Mouse (Mus musculus): ENCODE data around the gene Tyro3. TPM values are rescaled to one million over a fixed set of nuclear protein-coding genes. Genes with fewer than 3 reads are reported as not detected.

The Tyro3 gene
- polyA plus RNA-seq, 1 experiment from 2014 or later: 20.0 TPM

- Histone ChIP-seq H3K36me3 (ENCODE audit: control insufficient read depth, insufficient read depth, low read length) (no peaks in the 10 kb centered on the region), H3K9me3 (ENCODE audit: control insufficient read depth, low read length) (no peaks in the 10 kb centered on the region), H3K9ac (replicated peaks; ENCODE audit: low read length) (no peak overlapping the region), H3K27me3 (ENCODE audit: control insufficient read depth, insufficient read depth, low read length) (no peaks in the 10 kb centered on the region), H3K4me3 (replicated peaks; ENCODE audit: low read depth, low read length) (no peak overlapping the region), H3K27ac (replicated peaks; ENCODE audit: low read depth, low read length) (no peak overlapping the region), H3K4me2 (ENCODE audit: low read length) (no peak overlapping the region), H3K4me1 (ENCODE audit: control insufficient read depth, insufficient read depth, low read length) (no peaks in the 10 kb centered on the region)
- 83% methylated on average over 11 of the region's 11 CpGs for WGBS
- DNase-seq (no peak), ATAC-seq (ENCODE audit: low FRiP score, low TSS enrichment) (no peak)
These were observed 41.0 kb downstream of the Tyro3 start for GRCm38 (mm10) chr2:119838363-119839156.

- no peak overlapping the region for H3K4me2 ChIP-seq (ENCODE audit: low read length)
- no peaks in the 10 kb centered on the region for H3K4me1 ChIP-seq (ENCODE audit: control insufficient read depth, insufficient read depth, low read length)
- no peaks in the 10 kb centered on the region for H3K9me3 ChIP-seq (ENCODE audit: control insufficient read depth, low read length)
- no peak overlapping the region for H3K9ac ChIP-seq (replicated peaks; ENCODE audit: low read length)
- DNase-seq: no peak
- no peak overlapping the region for H3K27ac ChIP-seq (replicated peaks; ENCODE audit: low read depth, low read length)
- ATAC-seq (ENCODE audit: low FRiP score, low TSS enrichment): no peak
- no peak overlapping the region for H3K4me3 ChIP-seq (replicated peaks; ENCODE audit: low read depth, low read length)
- H3K36me3 ChIP-seq (ENCODE audit: control insufficient read depth, insufficient read depth, low read length): no peaks in the 10 kb centered on the region
- no peaks in the 10 kb centered on the region for H3K27me3 ChIP-seq (ENCODE audit: control insufficient read depth, insufficient read depth, low read length)
These were observed 42.5 kb downstream of the Tyro3 start for GRCm38 (mm10) chr2:119840008-119840407.

DNA sequence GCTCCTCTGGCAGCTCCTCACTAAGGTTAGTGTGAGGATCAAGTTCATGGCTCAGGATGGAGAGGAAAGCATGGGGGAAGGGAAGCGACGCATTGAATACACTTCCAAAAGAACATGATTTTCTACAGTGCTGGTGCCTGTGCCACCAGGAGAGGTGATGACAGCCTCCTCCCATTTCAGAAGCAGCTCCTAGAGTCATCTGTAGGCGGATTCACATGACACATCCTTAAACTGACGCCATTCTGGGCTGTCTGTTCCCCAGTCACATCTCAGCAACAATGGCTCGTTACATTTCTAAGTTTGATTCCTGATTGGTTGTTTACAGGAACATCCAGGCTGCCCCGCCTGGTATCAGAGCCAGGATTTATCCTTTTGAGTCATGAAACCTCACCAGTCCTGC is 44.5 kb downstream of the Tyro3 start:
- Histone ChIP-seq H3K4me2 (ENCODE audit: low read length) (no peak overlapping the region), H3K36me3 (ENCODE audit: control insufficient read depth, insufficient read depth, low read length) (no peaks in the 10 kb centered on the region), H3K27ac (replicated peaks; ENCODE audit: low read depth, low read length) (no peak overlapping the region), H3K27me3 (ENCODE audit: control insufficient read depth, insufficient read depth, low read length) (no peaks in the 10 kb centered on the region), H3K9ac (replicated peaks; ENCODE audit: low read length) (no peak overlapping the region), H3K9me3 (ENCODE audit: control insufficient read depth, low read length) (no peaks in the 10 kb centered on the region), H3K4me3 (replicated peaks; ENCODE audit: low read depth, low read length) (no peak overlapping the region), H3K4me1 (ENCODE audit: control insufficient read depth, insufficient read depth, low read length) (no peaks in the 10 kb centered on the region)
- 75% methylated on average over 6 of the region's 6 CpGs for WGBS
- DNase-seq (no peak), ATAC-seq (ENCODE audit: low FRiP score, low TSS enrichment) (no peak)

DNA sequence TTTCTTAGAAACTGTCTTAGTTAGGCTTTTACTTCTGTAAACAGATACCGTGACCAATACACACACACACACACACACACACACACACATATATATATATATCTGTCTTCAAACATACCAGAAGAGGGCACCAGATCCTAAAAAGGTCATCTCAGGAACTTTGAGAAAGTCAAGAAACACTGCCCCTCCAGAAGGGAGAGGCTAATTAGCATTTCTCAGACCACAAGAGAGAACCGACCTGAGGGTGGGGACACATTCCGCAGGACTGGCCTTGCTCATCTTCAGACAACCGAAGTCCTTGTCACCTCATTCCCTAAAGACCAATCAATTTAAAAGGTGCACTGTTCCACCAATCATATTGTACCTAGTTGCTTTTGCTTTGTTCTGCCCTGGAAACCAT is 46.0 kb downstream of the Tyro3 start:
- Histone ChIP-seq H3K4me2 (ENCODE audit: low read length) (no peak overlapping the region), H3K4me1 (ENCODE audit: control insufficient read depth, insufficient read depth, low read length) (no peaks in the 10 kb centered on the region), H3K4me3 (replicated peaks; ENCODE audit: low read depth, low read length) (no peak overlapping the region), H3K9me3 (ENCODE audit: control insufficient read depth, low read length) (no peaks in the 10 kb centered on the region), H3K36me3 (ENCODE audit: control insufficient read depth, insufficient read depth, low read length) (no peaks in the 10 kb centered on the region), H3K27ac (replicated peaks; ENCODE audit: low read depth, low read length) (no peak overlapping the region), H3K27me3 (ENCODE audit: control insufficient read depth, insufficient read depth, low read length) (no peaks in the 10 kb centered on the region), H3K9ac (replicated peaks; ENCODE audit: low read length) (no peak overlapping the region)
- WGBS: 93% methylated on average over 4 of the region's 4 CpGs
- no peak for DNase-seq
- ATAC-seq (ENCODE audit: low FRiP score, low TSS enrichment): no peak

DNA sequence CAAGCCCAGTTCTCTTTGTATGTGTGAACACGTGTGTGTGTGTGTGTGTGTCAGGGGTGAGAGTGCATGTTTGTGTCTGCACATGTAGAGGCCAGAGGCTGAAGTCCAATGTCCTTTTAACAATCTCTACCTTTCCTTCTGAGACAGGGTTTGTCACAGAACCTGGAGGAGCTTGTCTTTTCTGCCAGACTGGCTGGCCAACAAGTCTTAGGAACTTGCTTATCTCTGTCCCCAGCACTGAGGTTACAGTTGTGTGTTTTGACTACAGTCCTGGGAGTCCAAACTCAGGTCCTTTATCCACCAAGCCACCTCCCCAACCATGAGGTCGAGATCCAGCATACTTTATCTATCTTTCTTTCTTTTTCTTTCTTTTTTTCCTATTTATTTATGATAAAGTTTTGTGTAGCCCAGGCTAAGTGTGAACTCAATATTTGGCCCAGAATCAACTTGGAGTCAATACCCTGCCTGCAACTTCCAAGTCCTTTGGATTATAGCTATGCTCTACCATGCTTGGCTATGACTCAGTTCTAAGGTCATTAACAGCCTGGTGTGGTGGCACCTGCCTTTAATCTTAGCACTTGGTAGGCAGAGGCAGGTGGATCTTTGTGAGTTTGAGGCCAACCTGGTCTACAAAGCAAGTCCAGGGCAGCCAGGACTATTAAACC is 48.5 kb downstream of the Tyro3 start:
- Histone ChIP-seq H3K36me3 (ENCODE audit: control insufficient read depth, insufficient read depth, low read length) (no peaks in the 10 kb centered on the region), H3K27me3 (ENCODE audit: control insufficient read depth, insufficient read depth, low read length) (no peaks in the 10 kb centered on the region), H3K4me1 (ENCODE audit: control insufficient read depth, insufficient read depth, low read length) (no peaks in the 10 kb centered on the region), H3K9ac (replicated peaks; ENCODE audit: low read length) (no peak overlapping the region), H3K4me2 (ENCODE audit: low read length) (no peak overlapping the region), H3K4me3 (replicated peaks; ENCODE audit: low read depth, low read length) (no peak overlapping the region), H3K9me3 (ENCODE audit: control insufficient read depth, low read length) (no peaks in the 10 kb centered on the region), H3K27ac (replicated peaks; ENCODE audit: low read depth, low read length) (no peak overlapping the region)
- no peak for DNase-seq
- WGBS: 65% methylated on average over 2 of the region's 2 CpGs
- no peak for ATAC-seq (ENCODE audit: low FRiP score, low TSS enrichment)

DNA sequence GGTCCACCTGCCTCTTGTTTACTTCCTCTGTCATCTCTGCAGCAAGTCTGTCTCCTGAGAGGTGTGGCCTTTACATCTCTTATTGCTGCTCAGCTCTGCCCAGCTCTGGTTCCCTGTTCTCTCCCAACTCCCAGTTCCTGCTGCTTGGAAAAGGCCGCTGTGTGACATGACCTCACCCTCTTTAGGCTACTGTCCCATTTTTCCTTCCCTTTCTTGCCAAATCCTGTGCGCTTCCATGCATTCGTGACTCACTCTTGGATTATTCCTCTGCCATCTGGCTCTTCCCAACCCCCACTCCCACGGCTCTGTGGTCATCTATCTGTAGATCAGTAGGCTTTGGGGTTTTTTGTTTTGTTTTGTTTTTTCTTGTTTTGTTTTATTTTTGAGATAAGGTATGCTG is 49.4 kb downstream of the Tyro3 start:
- WGBS: 73% methylated on average over 4 of the region's 4 CpGs
- H3K27ac ChIP-seq (replicated peaks; ENCODE audit: low read depth, low read length): no peak overlapping the region
- no peaks in the 10 kb centered on the region for H3K36me3 ChIP-seq (ENCODE audit: control insufficient read depth, insufficient read depth, low read length)

DNA sequence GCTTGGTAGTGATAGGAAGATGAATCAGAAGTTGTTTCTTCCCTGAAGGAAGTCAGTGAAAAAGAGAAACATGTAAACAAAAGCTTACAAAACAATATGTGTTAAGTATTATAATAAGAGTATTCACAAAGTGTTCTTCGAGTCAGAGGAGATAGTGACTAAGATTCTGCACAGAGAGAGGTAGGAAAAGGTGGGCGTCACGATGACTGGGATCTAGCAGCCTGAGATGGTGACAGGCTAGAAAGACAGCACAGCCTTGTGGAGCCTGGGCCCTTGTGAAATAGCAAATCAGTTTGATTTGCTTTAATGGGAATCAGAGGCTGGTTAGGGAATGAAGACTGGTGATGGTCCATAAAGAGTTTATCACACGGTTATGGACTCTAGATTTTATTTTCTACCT is 56.3 kb downstream of the Tyro3 start:
- Histone ChIP-seq H3K27ac (replicated peaks; ENCODE audit: low read depth, low read length) (no peak overlapping the region), H3K36me3 (ENCODE audit: control insufficient read depth, insufficient read depth, low read length) (no peaks in the 10 kb centered on the region), H3K9ac (replicated peaks; ENCODE audit: low read length) (no peak overlapping the region), H3K4me2 (ENCODE audit: low read length) (no peak overlapping the region), H3K9me3 (ENCODE audit: control insufficient read depth, low read length) (no peaks in the 10 kb centered on the region), H3K27me3 (ENCODE audit: control insufficient read depth, insufficient read depth, low read length) (no peaks in the 10 kb centered on the region), H3K4me3 (replicated peaks; ENCODE audit: low read depth, low read length) (no peak overlapping the region), H3K4me1 (ENCODE audit: control insufficient read depth, insufficient read depth, low read length) (no peaks in the 10 kb centered on the region)
- 84% methylated on average over 4 of the region's 4 CpGs for WGBS
- ATAC-seq (ENCODE audit: low FRiP score, low TSS enrichment) (no peak), DNase-seq (no peak)

More for the DNA sequence above, 49.4 kb downstream of the Tyro3 start:
- H3K4me2 ChIP-seq (ENCODE audit: low read length): no peak overlapping the region
- H3K27me3 ChIP-seq (ENCODE audit: control insufficient read depth, insufficient read depth, low read length): no peaks in the 10 kb centered on the region
- DNase-seq (no peak), ATAC-seq (ENCODE audit: low FRiP score, low TSS enrichment) (no peak)
- H3K4me1 ChIP-seq (ENCODE audit: control insufficient read depth, insufficient read depth, low read length): no peaks in the 10 kb centered on the region
- no peak overlapping the region for H3K9ac ChIP-seq (replicated peaks; ENCODE audit: low read length)
- no peaks in the 10 kb centered on the region for H3K9me3 ChIP-seq (ENCODE audit: control insufficient read depth, low read length)
- H3K4me3 ChIP-seq (replicated peaks; ENCODE audit: low read depth, low read length): no peak overlapping the region

- 67% methylated on average over 6 of the region's 6 CpGs for WGBS
- H3K27me3 ChIP-seq (ENCODE audit: control insufficient read depth, insufficient read depth, low read length): no peaks in the 10 kb centered on the region
- H3K27ac ChIP-seq (replicated peaks; ENCODE audit: low read depth, low read length): no peak overlapping the region
- H3K4me3 ChIP-seq (replicated peaks; ENCODE audit: low read depth, low read length): no peak overlapping the region
- no peak for DNase-seq
- no peaks in the 10 kb centered on the region for H3K9me3 ChIP-seq (ENCODE audit: control insufficient read depth, low read length)
- no peak overlapping the region for H3K4me2 ChIP-seq (ENCODE audit: low read length)
- H3K4me1 ChIP-seq (ENCODE audit: control insufficient read depth, insufficient read depth, low read length): no peaks in the 10 kb centered on the region
- no peaks in the 10 kb centered on the region for H3K36me3 ChIP-seq (ENCODE audit: control insufficient read depth, insufficient read depth, low read length)
- no peak overlapping the region for H3K9ac ChIP-seq (replicated peaks; ENCODE audit: low read length)
- no peak for ATAC-seq (ENCODE audit: low FRiP score, low TSS enrichment)
These were observed 57.8 kb downstream of the Tyro3 start for GRCm38 (mm10) chr2:119855310-119855850.

DNA sequence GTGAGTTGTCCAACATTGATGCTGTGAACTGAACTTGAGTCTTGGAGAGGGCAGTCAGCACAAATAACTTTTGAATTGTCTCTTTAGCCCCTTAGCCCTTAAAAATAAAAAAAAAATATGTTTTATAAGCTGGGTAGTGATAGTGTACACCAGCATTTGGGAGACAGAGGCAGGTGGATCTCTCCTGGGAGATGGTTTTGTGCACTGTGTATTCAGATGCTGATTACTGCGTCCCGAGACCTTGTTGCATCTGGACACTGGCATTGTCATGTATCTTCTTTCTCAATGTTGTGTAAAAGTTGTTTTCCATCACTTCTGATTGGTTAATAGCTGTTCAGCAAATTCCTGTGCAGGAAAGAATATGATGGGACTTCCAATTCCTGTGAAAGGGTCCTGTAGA is 59.8 kb downstream of the Tyro3 start:
- Histone ChIP-seq H3K4me2 (ENCODE audit: low read length) (no peak overlapping the region), H3K4me3 (replicated peaks; ENCODE audit: low read depth, low read length) (no peak overlapping the region), H3K9ac (replicated peaks; ENCODE audit: low read length) (no peak overlapping the region), H3K9me3 (ENCODE audit: control insufficient read depth, low read length) (no peaks in the 10 kb centered on the region), H3K27ac (replicated peaks; ENCODE audit: low read depth, low read length) (no peak overlapping the region), H3K4me1 (ENCODE audit: control insufficient read depth, insufficient read depth, low read length) (no peaks in the 10 kb centered on the region), H3K36me3 (ENCODE audit: control insufficient read depth, insufficient read depth, low read length) (no peaks in the 10 kb centered on the region), H3K27me3 (ENCODE audit: control insufficient read depth, insufficient read depth, low read length) (no peaks in the 10 kb centered on the region)
- DNase-seq (no peak), ATAC-seq (ENCODE audit: low FRiP score, low TSS enrichment) (no peak)
- WGBS: 83% methylated on average over 2 of the region's 2 CpGs

All from midbrain, embryonic 14.5 days (tissue).